Mouse (Mus musculus) hindbrain, embryonic 13.5 days (tissue): ENCODE results near the gene Capza1. TPM values are rescaled to one million over a fixed set of nuclear protein-coding genes. Genes with fewer than 3 reads are reported as not detected.
A peak's percentile ranks its signal among the peaks of the same experiment; 100 is the strongest.

Source experiments
- ATAC-seq: fragments of 200-750 bp; cut with Nextera tagmentation; 2 replicates; pipeline ENCODE4 v1.8.0; 2017; ENCODE audit warnings: moderate TSS enrichment; ENCODE audit not compliant: low FRiP score
- H3K27ac ChIP-seq: fragments of 300-500 bp; sonication (generic); 2 replicates; pipeline ENCODE4 v1.5.1; 2015; ENCODE audit warnings: inconsistent platforms, mild to moderate bottlenecking, moderate library complexity
- H3K27me3 ChIP-seq: fragments of 300-500 bp; sonication (generic); 2 replicates; pipeline ENCODE4 v1.6.1; 2015; ENCODE audit warnings: mild to moderate bottlenecking, inconsistent platforms
- H3K36me3 ChIP-seq: fragments of 300-500 bp; sonication (generic); 2 replicates; pipeline ENCODE4 v1.6.1; 2015; ENCODE audit warnings: mild to moderate bottlenecking, inconsistent platforms
- H3K4me1 ChIP-seq: fragments of 300-500 bp; sonication (generic); replicated peaks from 2 replicates; pipeline ENCODE4 v1.6.1; 2015; ENCODE audit warnings: inconsistent platforms
- H3K4me2 ChIP-seq: fragments of 300-500 bp; sonication (generic); 2 replicates; pipeline ENCODE4 v1.6.1; 2015; ENCODE audit warnings: inconsistent platforms, mild to moderate bottlenecking, moderate library complexity
- H3K4me3 ChIP-seq: fragments of 300-500 bp; sonication (generic); 2 replicates; pipeline ENCODE4 v1.5.1; 2015; ENCODE audit warnings: mild to moderate bottlenecking, inconsistent platforms
- H3K9ac ChIP-seq: fragments of 300-500 bp; sonication (generic); 2 replicates; pipeline ENCODE4 v1.6.1; 2015; ENCODE audit warnings: mild to moderate bottlenecking, inconsistent platforms
- H3K9me3 ChIP-seq: fragments of 300-500 bp; sonication (generic); 2 replicates; pipeline ENCODE4 v1.6.1; 2016; ENCODE audit warnings: inconsistent platforms
- WGBS: fragments of 180-500 bp; shearing (Covaris S2); methylation state at CpG from one replicate; pipeline ENCODE4 v1.1.7; 2015; 5-methylcytosine and 5-hydroxymethylcytosine counted together
- polyA plus RNA-seq: library from polyadenylated mRNA; unstranded; fragments of >200 nt; fragmentation: Nextera tagmentation; extraction: Ambion mirVana; gene quantifications from 2 replicates; pipeline ENCODE4 v1.2.1, GENCODE M21; 2015

Gene Capza1
- polyA plus RNA-seq, 1 experiment from 2014 or later: 180 TPM

DNA sequence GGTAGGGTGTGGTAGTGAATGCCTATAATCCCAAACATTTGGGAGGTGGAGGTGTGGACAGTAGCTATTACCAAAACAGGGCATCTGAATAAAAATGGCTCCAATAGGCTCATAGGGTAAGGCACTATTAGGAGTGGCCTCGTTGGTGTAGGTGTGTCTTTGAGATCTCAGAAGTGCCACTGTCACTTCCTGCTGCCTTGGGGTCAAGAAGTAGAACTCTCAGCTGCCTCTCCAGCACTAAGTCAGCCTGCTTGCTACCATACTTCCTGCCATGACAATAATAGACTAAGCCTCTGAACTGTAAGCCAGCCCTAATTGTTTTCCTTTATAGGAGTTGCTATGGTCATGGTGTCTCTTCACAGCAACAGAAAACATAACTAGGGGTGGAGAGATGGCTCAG, 8.2 kb downstream of the Capza1 start:
- H3K9ac ChIP-seq: no peak overlapping the region
- no peaks in the 10 kb centered on the region for H3K27me3 ChIP-seq
- H3K4me1 ChIP-seq: peaks cover 10% of the 10 kb centered on the region
- 100% methylated on average over 1 of the region's 1 CpGs for WGBS
- H3K4me3 ChIP-seq: no peak overlapping the region
- H3K4me2 ChIP-seq: no peak overlapping the region
- H3K9me3 ChIP-seq: no peaks in the 10 kb centered on the region
- peaks cover 14% of the 10 kb centered on the region for H3K36me3 ChIP-seq
- no peak for ATAC-seq
- H3K27ac ChIP-seq: no peak overlapping the region

DNA sequence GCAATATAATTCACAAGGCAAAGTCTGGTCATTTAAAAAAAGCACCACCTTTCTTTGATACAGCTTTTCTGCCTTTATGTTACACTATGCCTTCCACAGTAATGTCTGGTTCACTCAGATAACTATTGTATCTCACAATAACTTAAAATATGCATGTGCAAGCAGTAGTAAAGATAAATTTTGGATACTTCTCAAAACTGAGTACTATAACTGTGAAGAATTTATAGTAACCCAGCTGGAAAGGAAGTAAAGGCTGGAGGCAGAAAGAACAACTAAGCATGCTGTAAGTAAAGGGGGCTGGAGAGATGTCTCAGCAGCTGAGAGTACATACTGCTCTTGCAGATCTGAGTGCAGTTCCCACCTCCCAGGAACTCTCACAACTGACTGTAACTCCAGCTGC, 9.4 kb downstream of the Capza1 start:
- H3K4me1 ChIP-seq: 0 out of 2 replicates have a peak, but pooled peaks cover 4% of the 10 kb centered on the region
- H3K36me3 ChIP-seq: peaks cover 14% of the 10 kb centered on the region
- no peaks in the 10 kb centered on the region for H3K27me3 ChIP-seq
- no peak overlapping the region for H3K27ac ChIP-seq
- H3K9ac ChIP-seq: no peak overlapping the region
- H3K9me3 ChIP-seq: no peaks in the 10 kb centered on the region
- H3K4me3 ChIP-seq: no peak overlapping the region
- H3K4me2 ChIP-seq: no peak overlapping the region
- ATAC-seq: no peak

- H3K4me3 ChIP-seq: no peak overlapping the region
- H3K27ac ChIP-seq: no peak overlapping the region
- 0 out of 2 replicates have a peak, but pooled peaks cover under 1% of the 10 kb centered on the region for H3K4me1 ChIP-seq
- no peaks in the 10 kb centered on the region for H3K9me3 ChIP-seq
- H3K9ac ChIP-seq: no peak overlapping the region
- WGBS: 94% methylated on average over 1 of the region's 1 CpGs
- ATAC-seq: no peak
- no peaks in the 10 kb centered on the region for H3K27me3 ChIP-seq
- H3K4me2 ChIP-seq: no peak overlapping the region
- peaks cover 16% of the 10 kb centered on the region for H3K36me3 ChIP-seq
These were observed 9.8 kb downstream of the Capza1 start for GRCm38 (mm10) chr3:104854465-104854864.

- Histone ChIP-seq H3K4me2 (no peak overlapping the region), H3K4me1 (no peaks in the 10 kb centered on the region), H3K27me3 (no peaks in the 10 kb centered on the region), H3K9me3 (no peaks in the 10 kb centered on the region), H3K27ac (no peak overlapping the region), H3K9ac (no peak overlapping the region), H3K36me3 (peaks cover 45% of the 10 kb centered on the region), H3K4me3 (no peak overlapping the region)
- WGBS: 97% methylated on average over 4 of the region's 4 CpGs
- ATAC-seq: no peak
These were observed 17.7 kb downstream of the Capza1 start for GRCm38 (mm10) chr3:104846601-104847000.

DNA sequence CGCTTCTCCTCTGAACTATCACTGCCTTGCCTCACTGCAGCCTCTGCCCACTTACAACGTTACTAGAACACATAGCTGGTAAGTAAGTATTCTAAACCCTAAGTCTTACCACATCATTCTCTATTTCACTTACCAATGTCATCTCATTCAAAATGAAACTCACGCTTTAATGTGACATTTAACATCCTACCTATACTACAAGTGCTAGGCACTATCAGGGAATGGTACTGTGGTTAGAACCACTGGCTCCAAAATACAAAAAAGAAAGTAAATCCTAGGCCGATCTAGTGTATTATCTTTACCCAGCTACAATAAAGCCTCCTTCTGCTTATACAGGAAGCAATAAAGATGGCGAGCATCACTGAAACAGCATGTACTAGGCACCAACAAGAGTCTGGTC, 23.3 kb downstream of the Capza1 start:
- Histone ChIP-seq H3K27ac (no peak overlapping the region), H3K4me1 (no peaks in the 10 kb centered on the region), H3K4me2 (no peak overlapping the region), H3K36me3 (peaks cover 61% of the 10 kb centered on the region), H3K9ac (no peak overlapping the region), H3K4me3 (no peak overlapping the region), H3K27me3 (no peaks in the 10 kb centered on the region), H3K9me3 (no peaks in the 10 kb centered on the region)
- no peak for ATAC-seq
- WGBS: 95% methylated on average over 5 of the region's 5 CpGs

- H3K27me3 ChIP-seq: no peaks in the 10 kb centered on the region
- H3K9ac ChIP-seq: no peak overlapping the region
- peaks cover 60% of the 10 kb centered on the region for H3K36me3 ChIP-seq
- 98% methylated on average over 3 of the region's 3 CpGs for WGBS
- H3K4me1 ChIP-seq: no peaks in the 10 kb centered on the region
- H3K4me2 ChIP-seq: no peak overlapping the region
- no peak for ATAC-seq
- H3K27ac ChIP-seq: no peak overlapping the region
- no peaks in the 10 kb centered on the region for H3K9me3 ChIP-seq
- no peak overlapping the region for H3K4me3 ChIP-seq
These were observed 28.5 kb downstream of the Capza1 start for GRCm38 (mm10) chr3:104835797-104836196.

DNA sequence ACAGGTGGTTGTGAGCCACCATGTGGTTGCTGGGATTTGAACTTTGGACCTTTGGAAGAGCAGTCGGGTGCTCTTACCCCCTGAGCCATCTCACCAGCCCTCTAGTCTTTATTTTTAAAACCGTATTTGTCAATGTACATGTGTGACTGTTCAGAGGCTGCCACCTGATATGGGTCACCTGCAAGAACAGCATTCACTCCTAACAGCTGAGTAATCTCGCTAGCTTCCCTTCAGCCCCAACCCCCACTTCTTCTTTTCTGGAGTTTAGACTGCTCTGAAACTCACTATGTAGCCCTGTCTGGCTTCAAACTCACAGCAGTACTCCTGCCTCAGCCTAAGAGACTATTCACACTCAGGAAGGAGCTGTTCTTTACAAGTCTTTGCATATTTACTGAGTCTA, 41.9 kb downstream of the Capza1 start:
- no peaks in the 10 kb centered on the region for H3K9me3 ChIP-seq
- H3K4me3 ChIP-seq: no peak overlapping the region
- no peak overlapping the region for H3K9ac ChIP-seq
- H3K36me3 ChIP-seq: peaks cover 30% of the 10 kb centered on the region
- no peak overlapping the region for H3K4me2 ChIP-seq
- H3K4me1 ChIP-seq: peaks cover 9% of the 10 kb centered on the region
- no peak for ATAC-seq
- no peak overlapping the region for H3K27ac ChIP-seq
- H3K27me3 ChIP-seq: no peaks in the 10 kb centered on the region
- WGBS: 88% methylated on average over 3 of the region's 3 CpGs

DNA sequence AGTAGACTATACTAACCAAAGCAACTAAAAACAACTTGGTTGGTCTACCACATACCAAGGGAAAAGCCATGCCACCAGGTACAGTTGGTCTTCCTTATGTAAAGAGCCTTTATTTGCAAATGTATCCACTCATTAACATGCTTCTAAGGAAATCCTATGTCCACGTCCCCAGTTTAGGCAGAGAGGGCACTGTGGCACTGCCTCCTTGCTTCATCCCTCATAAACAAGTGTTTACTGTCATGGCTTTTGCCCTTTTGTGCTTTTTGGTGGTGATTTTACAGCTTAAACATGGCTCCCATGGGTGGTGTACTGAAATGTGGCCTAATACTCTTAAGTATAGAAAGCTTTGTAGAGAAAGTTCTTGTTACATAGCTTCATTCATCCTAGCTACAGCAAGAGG, 43.9 kb downstream of the Capza1 start:
- 61% methylated on average over 1 of the region's 1 CpGs for WGBS
- no peak for ATAC-seq
- H3K4me3 ChIP-seq: no peak overlapping the region
- peaks cover 18% of the 10 kb centered on the region for H3K4me1 ChIP-seq
- no peak overlapping the region for H3K4me2 ChIP-seq
- no peak overlapping the region for H3K9ac ChIP-seq
- H3K9me3 ChIP-seq: no peaks in the 10 kb centered on the region
- H3K27ac ChIP-seq: no peak overlapping the region
- peaks cover 14% of the 10 kb centered on the region for H3K36me3 ChIP-seq
- H3K27me3 ChIP-seq: no peaks in the 10 kb centered on the region

DNA sequence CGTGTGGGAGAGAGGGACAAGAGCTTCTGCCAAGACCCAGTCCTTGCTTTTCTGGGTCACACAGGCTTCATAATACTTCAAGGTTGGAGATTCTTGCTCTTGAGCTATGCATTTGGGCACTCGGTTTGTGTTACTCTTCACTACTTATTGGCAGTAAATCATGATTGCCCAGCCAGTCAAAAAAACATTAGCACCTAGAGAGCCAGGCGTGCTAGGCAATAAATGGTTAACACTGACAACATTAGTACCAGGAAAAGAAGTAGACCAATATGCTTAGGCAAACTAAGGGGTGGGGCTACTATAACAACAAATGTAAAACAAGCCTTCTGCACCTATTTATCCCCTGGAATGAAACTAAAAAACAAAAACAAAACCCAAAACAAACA, 45.6 kb downstream of the Capza1 start:
- H3K27ac ChIP-seq: peak overlapping the region; percentile 77; the same call in 1 of the 2 replicates
- H3K36me3 ChIP-seq: peaks cover 10% of the 10 kb centered on the region
- H3K9me3 ChIP-seq: no peaks in the 10 kb centered on the region
- peaks cover 18% of the 10 kb centered on the region for H3K4me1 ChIP-seq
- peak overlapping the region; percentile 72 for H3K4me3 ChIP-seq
- H3K4me2 ChIP-seq: peak overlapping the region; percentile 100
- H3K9ac ChIP-seq: 0 out of 2 replicates have a peak overlapping the region, but pooled peaks have one; percentile 85
- WGBS: 12% methylated on average over 3 of the region's 3 CpGs
- ATAC-seq: no peak
- no peaks in the 10 kb centered on the region for H3K27me3 ChIP-seq

DNA sequence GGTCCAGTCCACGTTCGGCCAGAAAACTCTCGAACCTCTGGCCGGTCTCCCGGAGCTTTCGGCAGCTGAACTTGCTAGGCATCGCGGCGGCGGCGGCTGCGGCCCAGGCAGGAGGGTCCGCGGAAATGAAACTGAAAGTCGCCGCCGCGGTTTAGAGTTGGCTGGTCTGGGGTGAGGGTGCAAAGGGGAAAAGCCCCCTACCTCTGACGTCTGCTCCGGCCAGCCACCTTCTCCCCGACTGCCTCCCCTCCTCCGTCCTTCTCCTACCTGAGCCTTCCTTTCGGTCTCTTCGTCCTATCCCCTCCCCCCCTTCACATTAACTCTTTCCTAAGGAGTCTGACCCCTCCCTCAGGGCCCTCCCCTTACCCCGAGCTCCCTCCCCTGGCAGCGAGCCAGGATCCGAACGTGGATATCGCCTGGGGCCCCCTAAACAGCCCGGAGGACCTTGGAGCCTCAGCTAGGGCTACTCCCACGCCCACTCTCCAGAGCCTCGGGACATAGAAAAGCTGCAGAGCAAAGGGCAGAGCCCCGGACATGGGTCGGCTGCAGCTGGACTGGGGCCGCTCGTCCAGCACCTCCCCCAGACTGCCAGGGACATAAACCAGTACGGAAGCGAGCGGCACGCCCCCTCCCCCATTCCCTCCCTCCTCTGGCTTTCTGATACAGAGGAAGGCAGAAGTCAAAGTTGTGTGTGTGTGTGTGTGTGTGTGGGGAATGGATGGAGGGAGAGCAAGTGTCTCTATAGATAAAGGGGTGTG, 46.1 kb downstream of the Capza1 start, which contains the start of gene Mov10:
Mov10 (minus strand) TSS at position 573 of the 758 bp plus-strand sequence.
- Histone ChIP-seq H3K27ac (peak within 1 kb of the TSS; percentile 77), H3K9me3 (no peaks in the 10 kb centered on the region)
- WGBS: under 1% methylated on average over 40 of the region's 40 CpGs

DNA sequence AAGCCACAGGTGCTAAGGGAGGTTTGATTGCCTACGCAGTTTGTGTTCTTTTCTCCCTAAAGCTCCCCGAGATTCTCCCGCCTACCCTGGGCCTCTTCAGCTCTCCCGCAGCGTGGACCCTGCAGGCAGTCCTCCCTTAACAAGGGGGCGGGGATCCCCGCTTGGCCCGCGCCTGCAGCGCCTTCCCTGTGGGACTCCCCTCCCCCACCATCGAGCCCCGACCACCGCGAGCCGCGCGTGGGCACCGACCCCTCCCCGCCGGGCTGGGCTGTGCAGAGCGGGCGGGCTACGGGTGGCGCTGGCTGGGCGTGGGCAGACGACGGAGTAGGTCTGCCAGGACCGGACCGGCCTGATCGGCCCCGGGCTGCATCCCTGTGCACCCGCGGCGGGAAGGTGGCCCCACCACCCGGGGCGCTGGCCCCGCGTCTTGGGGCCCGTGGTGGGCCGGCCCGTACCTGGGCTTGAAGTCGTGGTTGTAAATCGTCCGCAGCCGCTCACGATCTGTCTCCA, 46.8 kb downstream of the Capza1 start:
- Histone ChIP-seq H3K27ac (peak overlapping the region; percentile 77), H3K4me2 (peak overlapping the region; percentile 100), H3K4me3 (peak overlapping the region; percentile 72), H3K9me3 (no peaks in the 10 kb centered on the region), H3K4me1 (peaks cover 18% of the 10 kb centered on the region), H3K36me3 (peaks cover 10% of the 10 kb centered on the region), H3K27me3 (no peaks in the 10 kb centered on the region), H3K9ac (peak overlapping the region; percentile 85)
- under 1% methylated on average over 45 of the region's 46 CpGs for WGBS
- ATAC-seq: peak; percentile 90

More for the DNA sequence above, 46.1 kb downstream of the Capza1 start, which contains the start of gene Mov10:
- Histone ChIP-seq H3K9ac (peak within 1 kb of the TSS; percentile 85), H3K4me3 (peak within 1 kb of the TSS; percentile 72), H3K36me3 (peaks cover 10% of the 10 kb centered on the region), H3K4me2 (peak within 1 kb of the TSS; percentile 100), H3K27me3 (no peaks in the 10 kb centered on the region), H3K4me1 (peaks cover 18% of the 10 kb centered on the region)
- peak; percentile 77 for ATAC-seq

DNA sequence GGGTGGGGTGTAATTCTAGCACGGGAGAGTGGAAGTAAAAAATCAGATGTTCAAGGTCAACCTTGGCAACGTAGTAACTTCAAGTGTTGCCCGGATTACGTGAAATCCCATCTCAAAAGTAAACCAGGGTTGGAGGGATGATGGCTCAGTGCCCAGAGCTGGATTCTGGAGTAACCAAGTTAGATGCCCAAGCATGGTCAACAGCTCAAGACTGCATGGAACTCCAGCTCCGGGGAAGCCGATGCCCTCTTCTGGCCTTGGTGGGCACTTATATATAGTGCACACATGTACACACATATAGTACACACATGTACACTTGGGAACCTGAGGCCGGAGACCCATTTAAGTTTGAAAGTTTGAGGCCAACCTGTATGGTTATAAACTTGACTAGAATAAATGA, 48.2 kb downstream of the Capza1 start:
- Histone ChIP-seq H3K9me3 (no peaks in the 10 kb centered on the region), H3K4me2 (no peak overlapping the region), H3K4me1 (peaks cover 18% of the 10 kb centered on the region), H3K36me3 (peaks cover under 1% of the 10 kb centered on the region; the same call in 1 of the 2 replicates), H3K9ac (no peak overlapping the region), H3K4me3 (no peak overlapping the region), H3K27me3 (no peaks in the 10 kb centered on the region), H3K27ac (no peak overlapping the region)
- 95% methylated on average over 7 of the region's 7 CpGs for WGBS
- no peak for ATAC-seq

- H3K27ac ChIP-seq: no peak overlapping the region
- H3K4me1 ChIP-seq: peaks cover 18% of the 10 kb centered on the region
- no peaks in the 10 kb centered on the region for H3K36me3 ChIP-seq
- H3K9me3 ChIP-seq: no peaks in the 10 kb centered on the region
- H3K27me3 ChIP-seq: no peaks in the 10 kb centered on the region
- H3K4me3 ChIP-seq: no peak overlapping the region
- H3K9ac ChIP-seq: no peak overlapping the region
- WGBS: 91% methylated on average over 2 of the region's 2 CpGs
- ATAC-seq: no peak
- no peak overlapping the region for H3K4me2 ChIP-seq
These were observed 49.0 kb downstream of the Capza1 start for GRCm38 (mm10) chr3:104815346-104815745.
